Mouse (Mus musculus) layer of hippocampus, adult 11-12 months (tissue): Measurements from ENCODE around the gene Scap.
"Not testable (repeated sequence)": the region's sequence is repeated elsewhere in the genome, so short reads cannot be mapped to it uniquely, and the experiment has no call there.

Experiments used
- DNase-seq: peaks from one replicate; pipeline ENCODE4 v3.0.0; 2022; ENCODE audit warnings: low spot score

The Scap gene

GRCm38 (mm10) chr9:110330913-110331312 is 2.2 kb upstream of the Scap start:
- DNase-seq = not testable (repeated sequence)

- DNase-seq = no peak
These were observed 790 bp downstream of the Scap start for GRCm38 (mm10) chr9:110333896-110334259.

- no peak for DNase-seq
These were observed 1.8 kb downstream of the Scap start for GRCm38 (mm10) chr9:110334849-110335248.

GRCm38 (mm10) chr9:110340037-110340750 is 7.1 kb downstream of the Scap start:
- DNase-seq = no peak

GRCm38 (mm10) chr9:110342008-110342407 is 8.9 kb downstream of the Scap start:
- DNase-seq = no peak

GRCm38 (mm10) chr9:110343805-110344204 is 10.7 kb downstream of the Scap start:
- no peak for DNase-seq

GRCm38 (mm10) chr9:110345057-110345739 is 12.1 kb downstream of the Scap start:
- no peak for DNase-seq

GRCm38 (mm10) chr9:110348899-110349298 is 15.8 kb downstream of the Scap start:
- DNase-seq = no peak

- no peak for DNase-seq
These were observed 17.1 kb downstream of the Scap start for GRCm38 (mm10) chr9:110350188-110350587.

- DNase-seq = no peak
These were observed 17.5 kb downstream of the Scap start for GRCm38 (mm10) chr9:110350612-110351011.

GRCm38 (mm10) chr9:110351350-110351749 is 18.3 kb downstream of the Scap start:
- no peak for DNase-seq

- DNase-seq = no peak
These were observed 19.0 kb downstream of the Scap start for GRCm38 (mm10) chr9:110351932-110352632.

GRCm38 (mm10) chr9:110358341-110358740 is 25.3 kb downstream of the Scap start:
- DNase-seq = no peak

GRCm38 (mm10) chr9:110361299-110361698 is 28.2 kb downstream of the Scap start:
- no peak for DNase-seq

- no peak for DNase-seq
These were observed 29.2 kb downstream of the Scap start for GRCm38 (mm10) chr9:110362337-110362736.

- DNase-seq = no peak
These were observed 33.7 kb downstream of the Scap start for GRCm38 (mm10) chr9:110366746-110367145.

GRCm38 (mm10) chr9:110369860-110370259 is 36.8 kb downstream of the Scap start:
- no peak for DNase-seq

- DNase-seq = no peak
These were observed 40.8 kb downstream of the Scap start for GRCm38 (mm10) chr9:110373871-110374270.

GRCm38 (mm10) chr9:110375668-110376067 is 42.6 kb downstream of the Scap start:
- DNase-seq = no peak

- not testable (repeated sequence) for DNase-seq
These were observed 44.6 kb downstream of the Scap start for GRCm38 (mm10) chr9:110377655-110378054.

GRCm38 (mm10) chr9:110379361-110379760 is 46.3 kb downstream of the Scap start:
- no peak for DNase-seq

- DNase-seq = no peak
These were observed 47.6 kb downstream of the Scap start for GRCm38 (mm10) chr9:110380662-110381061.

GRCm38 (mm10) chr9:110381292-110381691 is 48.2 kb downstream of the Scap start:
- DNase-seq = no peak
